Mouse (Mus musculus): ENCODE results near the gene Mcf2l. TPM values are rescaled to one million over a fixed set of nuclear protein-coding genes. Genes with fewer than 3 reads are reported as not detected.

Gene Mcf2l
- polyA plus RNA-seq, 1 experiment = 2.9 TPM

- Histone ChIP-seq H3K27ac (ENCODE audit: insufficient read depth, low read length) (no peak overlapping the region), H3K27me3 (ENCODE audit: control insufficient read depth, insufficient read depth, low read length) (no peaks in the 10 kb centered on the region), H3K4me1 (ENCODE audit: control insufficient read depth, insufficient read depth, insufficient read length) (no peaks in the 10 kb centered on the region), H3K36me3 (ENCODE audit: control insufficient read depth, insufficient read depth, low read length) (no peaks in the 10 kb centered on the region), H3K4me3 (ENCODE audit: extremely low read depth, insufficient read depth, insufficient read length) (no peak overlapping the region)
- no peak for DNase-seq (ENCODE audit: low read depth in 1 of 2, low spot score in 2 of 2)
- TF ChIP-seq CTCF (IDR thresholded peaks at IDR 0.05; ENCODE audit: extremely low read depth, insufficient read depth, insufficient read length, insufficient replicate concordance) (no peak), POLR2A (IDR thresholded peaks at IDR 0.05; ENCODE audit: low read depth, low read length) (no peak)
- WGBS = 85% methylated on average over 5 of the region's 5 CpGs
Observed at GRCm38 (mm10) chr8:12928931-12929330, 55.3 kb downstream of the Mcf2l start.

GRCm38 (mm10) chr8:12930290-12930689 lies 56.7 kb downstream of the Mcf2l start:
- no peak overlapping the region for H3K27ac ChIP-seq (ENCODE audit: insufficient read depth, low read length)
- no peaks in the 10 kb centered on the region for H3K27me3 ChIP-seq (ENCODE audit: control insufficient read depth, insufficient read depth, low read length)
- no peak overlapping the region for H3K4me3 ChIP-seq (ENCODE audit: extremely low read depth, insufficient read depth, insufficient read length)
- H3K4me1 ChIP-seq (ENCODE audit: control insufficient read depth, insufficient read depth, insufficient read length) = no peaks in the 10 kb centered on the region
- DNase-seq (ENCODE audit: low read depth in 1 of 2, low spot score in 2 of 2) = no peak
- 18% methylated on average over 5 of the region's 5 CpGs for WGBS
- TF ChIP-seq POLR2A (IDR thresholded peaks at IDR 0.05; ENCODE audit: low read depth, low read length) = no peak
- no peak for TF ChIP-seq CTCF (IDR thresholded peaks at IDR 0.05; ENCODE audit: extremely low read depth, insufficient read depth, insufficient read length, insufficient replicate concordance)
- H3K36me3 ChIP-seq (ENCODE audit: control insufficient read depth, insufficient read depth, low read length) = no peaks in the 10 kb centered on the region

- no peak for DNase-seq (ENCODE audit: low read depth in 1 of 2, low spot score in 2 of 2)
- Histone ChIP-seq H3K27me3 (ENCODE audit: control insufficient read depth, insufficient read depth, low read length) (no peaks in the 10 kb centered on the region), H3K4me3 (ENCODE audit: extremely low read depth, insufficient read depth, insufficient read length) (no peak overlapping the region), H3K4me1 (ENCODE audit: control insufficient read depth, insufficient read depth, insufficient read length) (no peaks in the 10 kb centered on the region), H3K27ac (ENCODE audit: insufficient read depth, low read length) (no peak overlapping the region), H3K36me3 (ENCODE audit: control insufficient read depth, insufficient read depth, low read length) (no peaks in the 10 kb centered on the region)
- no peak for TF ChIP-seq POLR2A (IDR thresholded peaks at IDR 0.05; ENCODE audit: low read depth, low read length)
- TF ChIP-seq CTCF (IDR thresholded peaks at IDR 0.05; ENCODE audit: extremely low read depth, insufficient read depth, insufficient read length, insufficient replicate concordance) = no peak
- whole genome bisulfite sequencing = 79% methylated on average over 11 of the region's 11 CpGs
Observed at GRCm38 (mm10) chr8:12931426-12931825, 57.8 kb downstream of the Mcf2l start.

GRCm38 (mm10) chr8:12932520-12932919 lies 58.9 kb downstream of the Mcf2l start:
- no peak for TF ChIP-seq POLR2A (IDR thresholded peaks at IDR 0.05; ENCODE audit: low read depth, low read length)
- no peak for TF ChIP-seq CTCF (IDR thresholded peaks at IDR 0.05; ENCODE audit: extremely low read depth, insufficient read depth, insufficient read length, insufficient replicate concordance)
- no peaks in the 10 kb centered on the region for H3K4me1 ChIP-seq (ENCODE audit: control insufficient read depth, insufficient read depth, insufficient read length)
- H3K27me3 ChIP-seq (ENCODE audit: control insufficient read depth, insufficient read depth, low read length) = no peaks in the 10 kb centered on the region
- H3K4me3 ChIP-seq (ENCODE audit: extremely low read depth, insufficient read depth, insufficient read length) = no peak overlapping the region
- 83% methylated on average over 8 of the region's 8 CpGs for WGBS
- H3K27ac ChIP-seq (ENCODE audit: insufficient read depth, low read length) = no peak overlapping the region
- H3K36me3 ChIP-seq (ENCODE audit: control insufficient read depth, insufficient read depth, low read length) = no peaks in the 10 kb centered on the region
- no peak for DNase-seq (ENCODE audit: low read depth in 1 of 2, low spot score in 2 of 2)

- Histone ChIP-seq H3K4me1 (ENCODE audit: control insufficient read depth, insufficient read depth, insufficient read length) (no peaks in the 10 kb centered on the region), H3K27ac (ENCODE audit: insufficient read depth, low read length) (no peak overlapping the region), H3K4me3 (ENCODE audit: extremely low read depth, insufficient read depth, insufficient read length) (no peak overlapping the region), H3K36me3 (ENCODE audit: control insufficient read depth, insufficient read depth, low read length) (no peaks in the 10 kb centered on the region), H3K27me3 (ENCODE audit: control insufficient read depth, insufficient read depth, low read length) (no peaks in the 10 kb centered on the region)
- 32% methylated on average over 3 of the region's 3 CpGs for WGBS
- TF ChIP-seq POLR2A (IDR thresholded peaks at IDR 0.05; ENCODE audit: low read depth, low read length) (no peak), CTCF (IDR thresholded peaks at IDR 0.05; ENCODE audit: extremely low read depth, insufficient read depth, insufficient read length, insufficient replicate concordance) (no peak)
- DNase-seq (ENCODE audit: low read depth in 1 of 2, low spot score in 2 of 2) = no peak
Observed at GRCm38 (mm10) chr8:12933765-12934164, 60.2 kb downstream of the Mcf2l start.

- Histone ChIP-seq H3K27ac (ENCODE audit: insufficient read depth, low read length) (no peak overlapping the region), H3K27me3 (ENCODE audit: control insufficient read depth, insufficient read depth, low read length) (no peaks in the 10 kb centered on the region), H3K36me3 (ENCODE audit: control insufficient read depth, insufficient read depth, low read length) (no peaks in the 10 kb centered on the region), H3K4me3 (ENCODE audit: extremely low read depth, insufficient read depth, insufficient read length) (no peak overlapping the region), H3K4me1 (ENCODE audit: control insufficient read depth, insufficient read depth, insufficient read length) (no peaks in the 10 kb centered on the region)
- no peak for DNase-seq (ENCODE audit: low read depth in 1 of 2, low spot score in 2 of 2)
- TF ChIP-seq CTCF (IDR thresholded peaks at IDR 0.05; ENCODE audit: extremely low read depth, insufficient read depth, insufficient read length, insufficient replicate concordance) = no peak
- no peak for TF ChIP-seq POLR2A (IDR thresholded peaks at IDR 0.05; ENCODE audit: low read depth, low read length)
- WGBS = 58% methylated on average over 8 of the region's 8 CpGs
Observed at GRCm38 (mm10) chr8:12934453-12935043, 60.9 kb downstream of the Mcf2l start.

- Histone ChIP-seq H3K4me3 (ENCODE audit: extremely low read depth, insufficient read depth, insufficient read length) (no peak overlapping the region), H3K27me3 (ENCODE audit: control insufficient read depth, insufficient read depth, low read length) (no peaks in the 10 kb centered on the region), H3K36me3 (ENCODE audit: control insufficient read depth, insufficient read depth, low read length) (no peaks in the 10 kb centered on the region), H3K4me1 (ENCODE audit: control insufficient read depth, insufficient read depth, insufficient read length) (no peaks in the 10 kb centered on the region), H3K27ac (ENCODE audit: insufficient read depth, low read length) (no peak overlapping the region)
- 88% methylated on average over 8 of the region's 8 CpGs for WGBS
- TF ChIP-seq CTCF (IDR thresholded peaks at IDR 0.05; ENCODE audit: extremely low read depth, insufficient read depth, insufficient read length, insufficient replicate concordance) (no peak), POLR2A (IDR thresholded peaks at IDR 0.05; ENCODE audit: low read depth, low read length) (no peak)
- DNase-seq (ENCODE audit: low read depth in 1 of 2, low spot score in 2 of 2) = no peak
Observed at GRCm38 (mm10) chr8:12940549-12940948, 66.9 kb downstream of the Mcf2l start.

Measured in spleen, adult 2 months (tissue).